Mouse (Mus musculus): ENCODE measurements around the gene Chrna4. TPM values are rescaled to one million over a fixed set of nuclear protein-coding genes. Genes with fewer than 3 reads are reported as not detected.

The Chrna4 gene
- total and polyA plus RNA-seq, 3 experiments, result 0.05 TPM; not detected in 2

GRCm38 (mm10) chr2:181048252-181048945, 5.1 kb upstream of the Chrna4 start:
- no peak for ATAC-seq (ENCODE audit: extremely low read depth, insufficient number of reproducible peaks, low FRiP score, poor library complexity, severe bottlenecking)
- Histone ChIP-seq H3K36me3 (replicated peaks) (no peaks in the 10 kb centered on the region), H3K27me3 (ENCODE audit: insufficient read depth, low read length) (no peaks in the 10 kb centered on the region), H3K4me3 (ENCODE audit: low read depth, low read length) (no peak overlapping the region), H3K4me1 (ENCODE audit: insufficient read depth, low read depth, low read length) (no peaks in the 10 kb centered on the region), H3K9me3 (replicated peaks) (no peaks in the 10 kb centered on the region)
- no peak for DNase-seq (ENCODE audit: low spot score)
- no peak for TF ChIP-seq POLR2AphosphoS5 (IDR thresholded peaks at IDR 0.05; ENCODE audit: insufficient replicate concordance, low read depth, low read length)
- TF ChIP-seq CTCF (IDR thresholded peaks at IDR 0.05; ENCODE audit: low read depth, low read length), result no peak
- TF ChIP-seq GATA2 (IDR thresholded peaks at IDR 0.05; ENCODE audit: borderline replicate concordance, low read depth, low read length), result no peak
- no peak for TF ChIP-seq GATA1 (IDR thresholded peaks at IDR 0.05; ENCODE audit: borderline replicate concordance, low read length)
- no peak for TF ChIP-seq TAL1 (conservative IDR thresholded peaks at IDR 0.05; ENCODE audit: low read depth, low read length)

- ATAC-seq (ENCODE audit: extremely low read depth, insufficient number of reproducible peaks, low FRiP score, poor library complexity, severe bottlenecking) (no peak), DNase-seq (ENCODE audit: low spot score) (no peak)
- no peaks in the 10 kb centered on the region for H3K4me1 ChIP-seq (ENCODE audit: insufficient read depth, low read depth, low read length)
- no peak overlapping the region for H3K4me3 ChIP-seq (ENCODE audit: low read depth, low read length)
- 0 out of 2 replicates have a peak, but pooled peaks cover 3% of the 10 kb centered on the region for H3K27me3 ChIP-seq (ENCODE audit: insufficient read depth, low read length)
- H3K36me3 ChIP-seq (replicated peaks), result no peaks in the 10 kb centered on the region
- TF ChIP-seq POLR2AphosphoS5 (IDR thresholded peaks at IDR 0.05; ENCODE audit: insufficient replicate concordance, low read depth, low read length), result no peak
- no peak for TF ChIP-seq GATA1 (IDR thresholded peaks at IDR 0.05; ENCODE audit: borderline replicate concordance, low read length)
- no peak for TF ChIP-seq TAL1 (conservative IDR thresholded peaks at IDR 0.05; ENCODE audit: low read depth, low read length)
- no peak for TF ChIP-seq GATA2 (IDR thresholded peaks at IDR 0.05; ENCODE audit: borderline replicate concordance, low read depth, low read length)
- TF ChIP-seq CTCF (IDR thresholded peaks at IDR 0.05; ENCODE audit: low read depth, low read length), result no peak
- no peaks in the 10 kb centered on the region for H3K9me3 ChIP-seq (replicated peaks)
Observed at GRCm38 (mm10) chr2:181044001-181044400, 655 bp upstream of the Chrna4 start.

- DNase-seq (ENCODE audit: low spot score), result no peak
- Histone ChIP-seq H3K27me3 (ENCODE audit: insufficient read depth, low read length) (peaks cover 6% of the 10 kb centered on the region; the same call in 1 of the 2 replicates), H3K4me1 (ENCODE audit: insufficient read depth, low read depth, low read length) (no peaks in the 10 kb centered on the region), H3K9me3 (replicated peaks) (no peaks in the 10 kb centered on the region), H3K36me3 (replicated peaks) (no peaks in the 10 kb centered on the region), H3K4me3 (ENCODE audit: low read depth, low read length) (no peak overlapping the region)
- TF ChIP-seq TAL1 (conservative IDR thresholded peaks at IDR 0.05; ENCODE audit: low read depth, low read length) (no peak), GATA2 (IDR thresholded peaks at IDR 0.05; ENCODE audit: borderline replicate concordance, low read depth, low read length) (no peak)
- ATAC-seq (ENCODE audit: extremely low read depth, insufficient number of reproducible peaks, low FRiP score, poor library complexity, severe bottlenecking), result no peak
Observed at GRCm38 (mm10) chr2:181042376-181042775, 970 bp downstream of the Chrna4 start.

- no peak overlapping the region for H3K4me3 ChIP-seq (ENCODE audit: low read depth, low read length)
- no peaks in the 10 kb centered on the region for H3K9me3 ChIP-seq (replicated peaks)
- no peak for TF ChIP-seq TAL1 (conservative IDR thresholded peaks at IDR 0.05; ENCODE audit: low read depth, low read length)
- no peak for TF ChIP-seq GATA1 (IDR thresholded peaks at IDR 0.05; ENCODE audit: borderline replicate concordance, low read length)
- no peaks in the 10 kb centered on the region for H3K4me1 ChIP-seq (ENCODE audit: insufficient read depth, low read depth, low read length)
- peaks cover 6% of the 10 kb centered on the region; the same call in 1 of the 2 replicates for H3K27me3 ChIP-seq (ENCODE audit: insufficient read depth, low read length)
- H3K36me3 ChIP-seq (replicated peaks), result no peaks in the 10 kb centered on the region
- ATAC-seq (ENCODE audit: extremely low read depth, insufficient number of reproducible peaks, low FRiP score, poor library complexity, severe bottlenecking) (no peak), DNase-seq (ENCODE audit: low spot score) (no peak)
Observed at GRCm38 (mm10) chr2:181041941-181042340, 1.4 kb downstream of the Chrna4 start.

GRCm38 (mm10) chr2:181039356-181039680, 4.0 kb downstream of the Chrna4 start:
- Histone ChIP-seq H3K27me3 (ENCODE audit: insufficient read depth, low read length) (peaks cover 6% of the 10 kb centered on the region), H3K4me3 (ENCODE audit: low read depth, low read length) (no peak overlapping the region), H3K9me3 (replicated peaks) (no peaks in the 10 kb centered on the region), H3K4me1 (ENCODE audit: insufficient read depth, low read depth, low read length) (no peaks in the 10 kb centered on the region), H3K36me3 (replicated peaks) (no peaks in the 10 kb centered on the region)
- TF ChIP-seq TAL1 (conservative IDR thresholded peaks at IDR 0.05; ENCODE audit: low read depth, low read length), result no peak
- TF ChIP-seq GATA1 (IDR thresholded peaks at IDR 0.05; ENCODE audit: borderline replicate concordance, low read length), result no peak
- TF ChIP-seq CTCF (IDR thresholded peaks at IDR 0.05; ENCODE audit: low read depth, low read length), result no peak
- TF ChIP-seq POLR2AphosphoS5 (IDR thresholded peaks at IDR 0.05; ENCODE audit: insufficient replicate concordance, low read depth, low read length), result no peak
- no peak for TF ChIP-seq GATA2 (IDR thresholded peaks at IDR 0.05; ENCODE audit: borderline replicate concordance, low read depth, low read length)
- ATAC-seq (ENCODE audit: extremely low read depth, insufficient number of reproducible peaks, low FRiP score, poor library complexity, severe bottlenecking) (no peak), DNase-seq (ENCODE audit: low spot score) (no peak)

GRCm38 (mm10) chr2:181038644-181039355, 4.5 kb downstream of the Chrna4 start:
- Histone ChIP-seq H3K4me3 (ENCODE audit: low read depth, low read length) (no peak overlapping the region), H3K9me3 (replicated peaks) (no peaks in the 10 kb centered on the region), H3K27me3 (ENCODE audit: insufficient read depth, low read length) (peaks cover 6% of the 10 kb centered on the region), H3K4me1 (ENCODE audit: insufficient read depth, low read depth, low read length) (no peaks in the 10 kb centered on the region), H3K36me3 (replicated peaks) (no peaks in the 10 kb centered on the region)
- TF ChIP-seq POLR2AphosphoS5 (IDR thresholded peaks at IDR 0.05; ENCODE audit: insufficient replicate concordance, low read depth, low read length) (no peak), TAL1 (conservative IDR thresholded peaks at IDR 0.05; ENCODE audit: low read depth, low read length) (no peak), CTCF (IDR thresholded peaks at IDR 0.05; ENCODE audit: low read depth, low read length) (no peak), GATA2 (IDR thresholded peaks at IDR 0.05; ENCODE audit: borderline replicate concordance, low read depth, low read length) (no peak), GATA1 (IDR thresholded peaks at IDR 0.05; ENCODE audit: borderline replicate concordance, low read length) (no peak)
- ATAC-seq (ENCODE audit: extremely low read depth, insufficient number of reproducible peaks, low FRiP score, poor library complexity, severe bottlenecking) (no peak), DNase-seq (ENCODE audit: low spot score) (no peak)

Measured in G1E (cell line).